Mouse (Mus musculus) left cerebral cortex, adult 11 months (tissue): ENCODE measurements around the gene Magi2.
"Not testable (repeated sequence)": the region's sequence is repeated elsewhere in the genome, so short reads cannot be mapped to it uniquely, and the experiment has no call there.

ENCODE experiments used
- DNase-seq: peaks from one replicate; pipeline ENCODE4 v3.0.0; 2022; ENCODE audit warnings: low spot score

Magi2 gene

GRCm38 (mm10) chr5:20249382-20249781, 1022.5 kb downstream of the Magi2 start:
- no peak for DNase-seq

- no peak for DNase-seq
These were observed 1024.7 kb downstream of the Magi2 start for GRCm38 (mm10) chr5:20251541-20251940.

GRCm38 (mm10) chr5:20256150-20256868, 1029.5 kb downstream of the Magi2 start:
- peak; percentile 40 for DNase-seq

- no peak for DNase-seq
These were observed 1030.1 kb downstream of the Magi2 start for GRCm38 (mm10) chr5:20256933-20257332.

- no peak for DNase-seq
These were observed 1030.6 kb downstream of the Magi2 start for GRCm38 (mm10) chr5:20257419-20257818.

GRCm38 (mm10) chr5:20259719-20260118, 1032.9 kb downstream of the Magi2 start:
- DNase-seq, result no peak

GRCm38 (mm10) chr5:20272680-20273079, 1045.8 kb downstream of the Magi2 start:
- DNase-seq, result not testable (repeated sequence)

GRCm38 (mm10) chr5:20275632-20276031, 1048.8 kb downstream of the Magi2 start:
- DNase-seq, result no peak

- DNase-seq, result no peak
These were observed 1058.4 kb downstream of the Magi2 start for GRCm38 (mm10) chr5:20285080-20285840.

GRCm38 (mm10) chr5:20294521-20294920, 1067.7 kb downstream of the Magi2 start:
- no peak for DNase-seq

GRCm38 (mm10) chr5:20299816-20300215, 1073.0 kb downstream of the Magi2 start:
- DNase-seq, result no peak

GRCm38 (mm10) chr5:20303056-20303965, 1076.5 kb downstream of the Magi2 start:
- DNase-seq, result peak; percentile 33

GRCm38 (mm10) chr5:20320970-20321369, 1094.1 kb downstream of the Magi2 start:
- DNase-seq, result no peak

GRCm38 (mm10) chr5:20325290-20325689, 1098.5 kb downstream of the Magi2 start:
- DNase-seq, result no peak

GRCm38 (mm10) chr5:20328901-20329300, 1102.1 kb downstream of the Magi2 start:
- DNase-seq, result no peak

- DNase-seq, result no peak
These were observed 1103.2 kb downstream of the Magi2 start for GRCm38 (mm10) chr5:20330025-20330424.

- no peak for DNase-seq
These were observed 1105.7 kb downstream of the Magi2 start for GRCm38 (mm10) chr5:20332574-20332973.

- no peak for DNase-seq
These were observed 1107.7 kb downstream of the Magi2 start for GRCm38 (mm10) chr5:20334549-20334948.

- DNase-seq, result no peak
These were observed 1126.1 kb downstream of the Magi2 start for GRCm38 (mm10) chr5:20352941-20353340.

- DNase-seq, result no peak
These were observed 1131.6 kb downstream of the Magi2 start for GRCm38 (mm10) chr5:20358437-20358836.

GRCm38 (mm10) chr5:20359021-20359420, 1132.2 kb downstream of the Magi2 start:
- DNase-seq, result no peak

- DNase-seq, result no peak
These were observed 1135.3 kb downstream of the Magi2 start for GRCm38 (mm10) chr5:20362154-20362553.
